Mouse (Mus musculus) E14TG2a.4 (cell line): ENCODE data around the gene Upp2.

Experiments used
- CTCF ChIP-seq: conservative IDR thresholded peaks from 2 replicates; pipeline ENCODE4 v1.5.1; 2014; ENCODE audit warnings: low read length
- POU5F1 ChIP-seq: IDR thresholded peaks from 2 replicates; pipeline ENCODE4 v1.6.1; 2014; ENCODE audit warnings: low read length, borderline replicate concordance

- TF ChIP-seq CTCF (no peak), POU5F1 (no peak)
These were observed 263.1 kb downstream of the Upp2 start for GRCm38 (mm10) chr2:58829981-58830742.
